26 mouse cellular contexts compared by ENCODE assay signal in genomic region chr4:125420561-125421241, GRCm38 (mm10).
DNase-seq lines count a peak whose midpoint lies in the region; ATAC-seq lines count a peak whose summit lies in the region.
"Had no signal": no experiment of that assay in that cellular context is flagged by ENCODE, and none has a peak within 500 bp of the region (broad histone marks: within the 10 kb centered on the region; RNA-seq: fewer than 3 reads in every experiment).

No protein-coding gene starts in this region.

- peaks cover 60% of the 10 kb centered on the region for H3K27me3 ChIP-seq in limb, embryonic 13.5 days
- H3K27me3 ChIP-seq in limb, embryonic 10.5 days (ENCODE audit: low read depth, poor library complexity, severe bottlenecking): peaks cover 77% of the 10 kb centered on the region
- H3K27me3 ChIP-seq: liver, embryonic 13.5 days had no signal

- DNase-seq in cerebellum, adult 9-10 months: peak; percentile 9
- DNase-seq in cerebellum, postnatal 4 days (ENCODE audit: low spot score in 2 of 2): no peak
- DNase-seq in limb, embryonic 10.5 days (ENCODE audit: low spot score): no peak
- DNase-seq in ES-CJ7 (ENCODE audit: low read depth, low spot score): peak; percentile 24
- DNase-seq in thymus, postnatal 10 days (ENCODE audit: low spot score in 2 of 2): peak; percentile 33 to 37
- no peak for DNase-seq in MN1 (ENCODE audit: low spot score)
- no peak for DNase-seq in frontal cortex, postnatal 14 days (ENCODE audit: low spot score in 2 of 2)
- DNase-seq: adrenal gland, postnatal 10 days; heart, postnatal 4 days; kidney, adult 18-20 months; liver, embryonic 13.5 days; lung, adult 2 months; midbrain, embryonic 14.5 days; right cerebral cortex, postnatal 4 days had no signal

- WGBS in limb, embryonic 13.5 days: 32% methylated on average over 5 of the region's 5 CpGs
- WGBS in limb, embryonic 10.5 days: 54% methylated on average over 5 of the region's 5 CpGs

- H3K27ac ChIP-seq in limb, embryonic 13.5 days: no peak overlapping the region
- no peak overlapping the region for H3K27ac ChIP-seq in limb, embryonic 10.5 days
- H3K27ac ChIP-seq: forebrain, embryonic 12.5 days; heart, embryonic 15.5 days; hindbrain, embryonic 14.5 days; kidney, postnatal 0 days; liver, embryonic 13.5 days; neural tube, embryonic 13.5 days; stomach, embryonic 15.5 days had no signal

- H3K4me3 ChIP-seq in limb, embryonic 13.5 days: no peak overlapping the region
- no peak overlapping the region for H3K4me3 ChIP-seq in limb, embryonic 10.5 days
- H3K4me3 ChIP-seq: erythroblast, embryonic 14.5 days; forebrain, embryonic 12.5 days; heart, embryonic 15.5 days; liver, embryonic 13.5 days; myocyte; neural tube, embryonic 13.5 days; stomach, embryonic 15.5 days had no signal

- ATAC-seq in limb, embryonic 13.5 days (ENCODE audit: low FRiP score, low read depth): peak; percentile 61; the same call in 1 of the 2 replicates
- ATAC-seq: activated CD4-positive, CD25-positive, alpha-beta regulatory T cell, adult 4 months; inflammation-experienced regulatory T-cells, adult 6 months had no signal

- H3K9ac ChIP-seq in limb, embryonic 13.5 days: no peak overlapping the region
- H3K9ac ChIP-seq: forebrain, embryonic 12.5 days; heart, embryonic 15.5 days; hindbrain, embryonic 14.5 days; liver, embryonic 13.5 days; neural tube, embryonic 13.5 days; stomach, embryonic 15.5 days had no signal

- H3K9me3 ChIP-seq in limb, embryonic 13.5 days: no peaks in the 10 kb centered on the region
- no peaks in the 10 kb centered on the region for H3K9me3 ChIP-seq in limb, embryonic 10.5 days (replicated peaks)
- H3K9me3 ChIP-seq: forebrain, embryonic 12.5 days; heart, embryonic 15.5 days; liver, embryonic 13.5 days; neural tube, embryonic 13.5 days; stomach, embryonic 15.5 days had no signal

- H3K4me2 ChIP-seq in limb, embryonic 13.5 days (replicated peaks): no peak overlapping the region
- H3K4me2 ChIP-seq: forebrain, embryonic 12.5 days; heart, embryonic 15.5 days; hindbrain, embryonic 14.5 days; liver, embryonic 13.5 days; neural tube, embryonic 13.5 days; stomach, embryonic 15.5 days had no signal

- H3K4me1 ChIP-seq in limb, embryonic 13.5 days: no peaks in the 10 kb centered on the region
- peaks cover 28% of the 10 kb centered on the region for H3K4me1 ChIP-seq in limb, embryonic 10.5 days
- H3K4me1 ChIP-seq: heart, embryonic 15.5 days; liver, embryonic 13.5 days; stomach, embryonic 15.5 days had no signal

- H3K36me3 ChIP-seq in limb, embryonic 13.5 days: no peaks in the 10 kb centered on the region
- no peaks in the 10 kb centered on the region for H3K36me3 ChIP-seq in limb, embryonic 10.5 days
- H3K36me3 ChIP-seq: forebrain, embryonic 12.5 days; G1E; heart, embryonic 15.5 days; liver, embryonic 13.5 days; neural tube, embryonic 13.5 days; stomach, embryonic 15.5 days had no signal

Comparison
In these comparisons a context has a peak if more than half of its experiments do, and no peak if none do; other contexts are left out.
1. DNase-seq: peak in cerebellum, adult 9-10 months (single experiment), ES-CJ7 (single experiment) and thymus, postnatal 10 days (2 of 2); none in cerebellum, postnatal 4 days (0 of 2), limb, embryonic 10.5 days (single experiment), MN1 (single experiment) and frontal cortex, postnatal 14 days (0 of 2).